Mouse (Mus musculus) midbrain, postnatal 0 days (tissue): ENCODE data around the gene Mxd1. TPM values are rescaled to one million over a fixed set of nuclear protein-coding genes. Genes with fewer than 3 reads are reported as not detected.

Experiments used
- ATAC-seq: fragments of 200-750 bp; cut with Nextera tagmentation; 2 replicates; pipeline ENCODE4 v1.8.0; 2017; ENCODE audit warnings: moderate number of reproducible peaks, mild to moderate bottlenecking, moderate TSS enrichment, moderate library complexity; ENCODE audit not compliant: low FRiP score
- DNase-seq: peaks from one replicate; pipeline ENCODE4 v3.0.0-alpha.2; 2015; ENCODE audit warnings: low spot score
- H3K27ac ChIP-seq: fragments of 300-500 bp; sonication (generic); 2 replicates; pipeline ENCODE4 v1.5.1; 2014; ENCODE audit warnings: low read depth, mild to moderate bottlenecking, low read length, mixed read lengths
- H3K27me3 ChIP-seq: fragments of 300-500 bp; sonication (generic); 2 replicates; pipeline ENCODE4 v1.6.1; 2014; ENCODE audit warnings: low read length, control low read depth, mixed read lengths; ENCODE audit not compliant: insufficient read depth
- H3K36me3 ChIP-seq: fragments of 300-500 bp; sonication (generic); 2 replicates; pipeline ENCODE4 v1.6.1; 2014; ENCODE audit warnings: low read length, control low read depth, mixed read lengths; ENCODE audit not compliant: insufficient read depth
- H3K4me1 ChIP-seq: fragments of 300-500 bp; sonication (generic); 2 replicates; pipeline ENCODE4 v1.6.1; 2014; ENCODE audit warnings: mild to moderate bottlenecking, control low read depth, antibody characterized with exemption, low read length, mixed read lengths; ENCODE audit not compliant: insufficient read depth
- H3K4me2 ChIP-seq: fragments of 300-500 bp; sonication (generic); 2 replicates; pipeline ENCODE4 v1.6.1; 2014; ENCODE audit warnings: low read depth, mild to moderate bottlenecking, low read length, mixed read lengths; ENCODE audit not compliant: poor library complexity, severe bottlenecking
- H3K4me3 ChIP-seq: fragments of 300-500 bp; sonication (generic); 2 replicates; pipeline ENCODE4 v1.5.1; 2014; ENCODE audit warnings: low read depth, mild to moderate bottlenecking, low read length, moderate library complexity
- H3K9ac ChIP-seq: fragments of 300-500 bp; sonication (generic); replicated peaks from 2 replicates; pipeline ENCODE4 v1.6.1; 2014; ENCODE audit warnings: mild to moderate bottlenecking, low read length, moderate library complexity, mixed read lengths; ENCODE audit not compliant: poor library complexity, severe bottlenecking
- H3K9me3 ChIP-seq: fragments of 300-500 bp; sonication (generic); 2 replicates; pipeline ENCODE4 v1.6.1; 2016; ENCODE audit warnings: low read length, control low read depth
- CTCF ChIP-seq: IDR thresholded peaks from 2 replicates; pipeline ENCODE4 v1.5.1; 2016; ENCODE audit warnings: antibody characterized with exemption, mild to moderate bottlenecking
- WGBS: fragments of 180-500 bp; shearing (Covaris S2); extraction: QIAGEN DNeasy Blood & Tissue Kit; methylation state at CpG from one replicate; pipeline ENCODE4 v1.1.7; 2014; 5-methylcytosine and 5-hydroxymethylcytosine counted together
- polyA plus RNA-seq: library from polyadenylated mRNA; unstranded; fragments of >200 nt; fragmentation: Nextera tagmentation; extraction: Ambion mirVana; gene quantifications from 2 replicates; pipeline ENCODE4 v1.2.1, GENCODE M21; 2015
- total RNA-seq: library from RNA; depleted of rRNA; stranded (reverse); fragments of >200 nt; gene quantifications from 2 replicates; pipeline ENCODE4 v1.2.3, GENCODE M21; 2014; rRNA removed

Mxd1 gene
- 12.7 and 16.1 TPM in 2 replicates for total RNA-seq
- polyA plus RNA-seq: 12.8 and 13.1 TPM in 2 replicates

- Histone ChIP-seq H3K4me1 (peaks cover 9% of the 10 kb centered on the region; the same call in 1 of the 2 replicates), H3K27ac (peak within 1 kb of the TSS; percentile 70), H3K4me2 (peak within 1 kb of the TSS; percentile 81), H3K9ac (peak within 1 kb of the TSS; percentile 75), H3K9me3 (no peaks in the 10 kb centered on the region), H3K36me3 (peaks cover 22% of the 10 kb centered on the region), H3K4me3 (peak within 1 kb of the TSS; percentile 86), H3K27me3 (no peaks in the 10 kb centered on the region)
- WGBS: under 1% methylated on average over 67 of the region's 76 CpGs
- no peak for TF ChIP-seq CTCF
- ATAC-seq: 0 out of 2 replicates have a peak, but pooled peaks have one; percentile 1
- no peak for DNase-seq
Observed at GRCm38 (mm10) chr6:86668580-86669239, at the start of gene Mxd1. Mxd1 (minus strand) TSS chr6:86669161.

- Histone ChIP-seq H3K36me3 (peaks cover 52% of the 10 kb centered on the region), H3K9me3 (no peaks in the 10 kb centered on the region), H3K4me3 (no peak overlapping the region), H3K4me1 (no peaks in the 10 kb centered on the region), H3K27ac (no peak overlapping the region), H3K9ac (no peak overlapping the region), H3K27me3 (no peaks in the 10 kb centered on the region), H3K4me2 (no peak overlapping the region)
- TF ChIP-seq CTCF: no peak
- DNase-seq (no peak), ATAC-seq (no peak)
- WGBS: 88% methylated on average over 4 of the region's 4 CpGs
Observed at GRCm38 (mm10) chr6:86708072-86708774, 39.3 kb upstream of the Mxd1 start.

- no peak overlapping the region for H3K9ac ChIP-seq
- ATAC-seq (no peak), DNase-seq (no peak)
- 97% methylated on average over 9 of the region's 9 CpGs for WGBS
- H3K4me3 ChIP-seq: no peak overlapping the region
- H3K36me3 ChIP-seq: peaks cover 79% of the 10 kb centered on the region
- H3K4me2 ChIP-seq: no peak overlapping the region
- H3K9me3 ChIP-seq: no peaks in the 10 kb centered on the region
- no peaks in the 10 kb centered on the region for H3K27me3 ChIP-seq
- TF ChIP-seq CTCF: no peak
- no peak overlapping the region for H3K27ac ChIP-seq
- no peaks in the 10 kb centered on the region for H3K4me1 ChIP-seq
Observed at GRCm38 (mm10) chr6:86702577-86702976, 33.6 kb upstream of the Mxd1 start.

- H3K27me3 ChIP-seq: no peaks in the 10 kb centered on the region
- H3K4me1 ChIP-seq: no peaks in the 10 kb centered on the region
- DNase-seq (no peak), ATAC-seq (no peak)
- H3K4me2 ChIP-seq: no peak overlapping the region
- H3K9me3 ChIP-seq: no peaks in the 10 kb centered on the region
- no peak overlapping the region for H3K9ac ChIP-seq
- peaks cover 77% of the 10 kb centered on the region for H3K36me3 ChIP-seq
- WGBS: 91% methylated on average over 6 of the region's 6 CpGs
- H3K27ac ChIP-seq: no peak overlapping the region
- H3K4me3 ChIP-seq: no peak overlapping the region
- TF ChIP-seq CTCF: no peak
Observed at GRCm38 (mm10) chr6:86697903-86698302, 28.9 kb upstream of the Mxd1 start.

- Histone ChIP-seq H3K27ac (no peak overlapping the region), H3K9me3 (no peaks in the 10 kb centered on the region), H3K9ac (no peak overlapping the region), H3K4me2 (no peak overlapping the region), H3K27me3 (no peaks in the 10 kb centered on the region), H3K4me3 (no peak overlapping the region), H3K4me1 (no peaks in the 10 kb centered on the region), H3K36me3 (peaks cover 62% of the 10 kb centered on the region)
- 90% methylated on average over 10 of the region's 10 CpGs for WGBS
- no peak for ATAC-seq
- DNase-seq: no peak
- TF ChIP-seq CTCF: no peak
Observed at GRCm38 (mm10) chr6:86696213-86696612, 27.3 kb upstream of the Mxd1 start.

GRCm38 (mm10) chr6:86694465-86694864 is 25.5 kb upstream of the Mxd1 start:
- no peak overlapping the region for H3K9ac ChIP-seq
- no peaks in the 10 kb centered on the region for H3K4me1 ChIP-seq
- H3K36me3 ChIP-seq: peaks cover 60% of the 10 kb centered on the region
- H3K9me3 ChIP-seq: no peaks in the 10 kb centered on the region
- TF ChIP-seq CTCF: peak; percentile 76
- H3K27ac ChIP-seq: no peak overlapping the region
- no peak overlapping the region for H3K4me2 ChIP-seq
- no peaks in the 10 kb centered on the region for H3K27me3 ChIP-seq
- ATAC-seq (no peak), DNase-seq (peak; percentile 18)
- no peak overlapping the region for H3K4me3 ChIP-seq
